Mouse (Mus musculus) lung, postnatal 4 days (tissue): ENCODE data around the gene Lig3.

Source experiments
- DNase-seq, 2 experiments: peaks; one replicate each; pipeline ENCODE4 v3.0.0; 2021

Gene Lig3

GRCm38 (mm10) chr11:82780983-82781903 lies at the start of gene Lig3:
TSS of gene Lig3 (plus strand) at chr11:82781108.
- peak; percentile 95 to 96 for DNase-seq

GRCm38 (mm10) chr11:82734227-82734626 lies 46.7 kb upstream of the Lig3 start:
- DNase-seq = no peak

GRCm38 (mm10) chr11:82739006-82739405 lies 41.9 kb upstream of the Lig3 start:
- DNase-seq = no peak

GRCm38 (mm10) chr11:82746138-82746537 lies 34.8 kb upstream of the Lig3 start:
- peak in 1 of 2 experiments; percentile 56 for DNase-seq

GRCm38 (mm10) chr11:82746857-82747366 lies 34.0 kb upstream of the Lig3 start:
- no peak for DNase-seq

GRCm38 (mm10) chr11:82752349-82753115 lies 28.4 kb upstream of the Lig3 start:
- no peak for DNase-seq

GRCm38 (mm10) chr11:82755919-82756318 lies 25.0 kb upstream of the Lig3 start:
- no peak for DNase-seq

- DNase-seq = no peak
Observed at GRCm38 (mm10) chr11:82762286-82762829, 18.6 kb upstream of the Lig3 start.

- no peak for DNase-seq
Observed at GRCm38 (mm10) chr11:82763261-82763660, 17.6 kb upstream of the Lig3 start.

- peak; percentile 94 to 95 for DNase-seq
Observed at GRCm38 (mm10) chr11:82763742-82764437, 17.0 kb upstream of the Lig3 start, which contains the start of the genes Cct6b and Zfp830. TSS of gene Cct6b (minus strand) at chr11:82764321. TSS of gene Zfp830 (plus strand) at chr11:82764345.

- no peak for DNase-seq
Observed at GRCm38 (mm10) chr11:82764438-82764924, 16.4 kb upstream of the Lig3 start.

GRCm38 (mm10) chr11:82780134-82780533 lies 774 bp upstream of the Lig3 start:
- no peak for DNase-seq

GRCm38 (mm10) chr11:82782197-82782596 lies 1.3 kb downstream of the Lig3 start:
- no peak for DNase-seq

GRCm38 (mm10) chr11:82783453-82783852 lies 2.5 kb downstream of the Lig3 start:
- no peak for DNase-seq

- DNase-seq = no peak
Observed at GRCm38 (mm10) chr11:82806656-82807055, 25.7 kb downstream of the Lig3 start.

- no peak for DNase-seq
Observed at GRCm38 (mm10) chr11:82807370-82807769, 26.5 kb downstream of the Lig3 start.

GRCm38 (mm10) chr11:82808485-82808884 lies 27.6 kb downstream of the Lig3 start:
- no peak for DNase-seq

GRCm38 (mm10) chr11:82819350-82819749 lies 38.4 kb downstream of the Lig3 start:
- DNase-seq = peak in 1 of 2 experiments; percentile 75

GRCm38 (mm10) chr11:82820788-82821456 lies 40.0 kb downstream of the Lig3 start:
- DNase-seq = no peak

- no peak for DNase-seq
Observed at GRCm38 (mm10) chr11:82826818-82827217, 45.9 kb downstream of the Lig3 start.

- no peak for DNase-seq
Observed at GRCm38 (mm10) chr11:82831008-82831893, 50.3 kb downstream of the Lig3 start.
